Mouse (Mus musculus) G1E (cell line): ENCODE results near the gene Phc2.

ENCODE experiments used
- CTCF ChIP-seq: IDR thresholded peaks from 2 replicates; pipeline ENCODE4 v1.5.1; 2012; ENCODE audit warnings: low read depth, low read length, inconsistent platforms, mixed read lengths
- GATA1 ChIP-seq: IDR thresholded peaks from 2 replicates; pipeline ENCODE4 v1.6.1; 2012; ENCODE audit warnings: borderline replicate concordance, low read length, inconsistent platforms, mixed read lengths
- POLR2AphosphoS5 ChIP-seq: IDR thresholded peaks from 2 replicates; pipeline ENCODE4 v1.6.1; 2012; ENCODE audit warnings: low read depth, low read length, inconsistent platforms; ENCODE audit not compliant: insufficient replicate concordance
- TAL1 ChIP-seq: conservative IDR thresholded peaks from 2 replicates; pipeline ENCODE4 v1.6.1; 2012; ENCODE audit warnings: low read depth, low read length, inconsistent platforms, mixed read lengths

GRCm38 (mm10) chr4:128732794-128733193, 78.3 kb downstream of the Phc2 start:
- TF ChIP-seq CTCF, result no peak
- TF ChIP-seq POLR2AphosphoS5, result no peak
- TF ChIP-seq GATA1, result no peak
- TF ChIP-seq TAL1, result no peak
